Mouse (Mus musculus): ENCODE measurements around the gene Epb41l5. TPM values are rescaled to one million over a fixed set of nuclear protein-coding genes. Genes with fewer than 3 reads are reported as not detected.

Gene Epb41l5
- total RNA-seq, 2 experiments from 2014 or later: 1.5 to 2.8 TPM

DNA sequence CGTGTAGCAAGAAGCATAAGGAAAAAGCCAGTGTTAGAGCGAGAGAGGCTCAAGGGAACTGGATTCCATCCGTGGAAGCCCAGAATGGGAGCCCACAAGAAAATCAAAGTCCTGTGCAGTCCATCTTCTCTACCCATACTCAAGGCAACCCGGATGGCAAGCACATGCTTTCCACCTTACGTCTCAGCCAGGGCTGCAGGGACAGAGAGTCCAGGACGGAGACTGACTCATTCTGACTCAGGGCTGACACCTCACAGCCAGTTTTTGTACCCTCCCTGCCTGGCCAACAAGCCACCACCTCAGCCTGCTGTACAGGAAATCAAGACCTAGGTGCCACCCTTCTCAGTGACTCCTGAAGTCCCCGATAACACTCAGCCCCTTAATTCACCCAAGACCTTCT lies 139.3 kb downstream of the Epb41l5 start:
- DNase-seq: no peak
- intact Hi-C loops (cut with DNase I; ENCODE audit: low total_unique reads): no loop called here

DNA sequence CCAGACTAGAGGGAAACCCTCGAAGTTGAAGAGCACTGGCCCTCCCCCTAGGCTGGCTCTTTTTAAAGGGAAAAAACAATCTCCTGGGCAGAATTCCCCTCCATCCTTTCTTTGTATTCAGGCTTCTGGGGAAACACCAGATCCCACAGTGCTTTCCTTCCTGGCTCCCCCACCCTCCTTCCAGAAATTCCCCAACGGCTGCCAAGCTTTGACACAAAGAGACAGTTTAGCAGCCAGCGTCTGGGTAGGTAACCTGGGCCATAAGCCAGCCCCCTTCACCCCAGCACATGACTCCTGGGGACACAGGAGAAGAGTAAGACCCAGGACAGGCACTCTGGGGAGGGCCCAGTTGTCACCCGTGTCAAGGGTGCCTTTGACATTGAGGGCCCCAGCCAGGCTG lies 140.3 kb downstream of the Epb41l5 start:
- intact Hi-C loops (cut with DNase I; ENCODE audit: low total_unique reads): no loop called here
- no peak for DNase-seq

DNA sequence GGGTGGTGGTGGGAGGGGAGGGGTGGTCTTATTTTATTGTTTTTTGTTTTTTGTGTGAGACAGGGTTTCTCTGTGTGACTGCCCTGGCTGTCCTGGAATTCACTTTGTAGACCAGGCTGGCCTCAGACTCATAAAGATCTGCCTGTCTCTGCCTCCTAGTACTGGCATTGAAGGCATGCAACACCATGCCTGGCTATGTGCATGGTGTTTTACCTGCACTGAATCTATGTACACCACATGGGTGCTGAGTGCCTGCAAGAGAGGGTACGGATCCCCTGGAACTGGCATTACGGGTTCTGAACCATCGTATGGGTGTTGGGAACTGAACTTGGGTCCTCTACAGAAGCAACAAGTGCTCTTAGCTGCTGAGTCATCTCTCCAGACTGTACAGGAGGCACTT lies 142.8 kb downstream of the Epb41l5 start:
- intact Hi-C loops (cut with DNase I; ENCODE audit: low total_unique reads): no loop called here
- DNase-seq: no peak

DNA sequence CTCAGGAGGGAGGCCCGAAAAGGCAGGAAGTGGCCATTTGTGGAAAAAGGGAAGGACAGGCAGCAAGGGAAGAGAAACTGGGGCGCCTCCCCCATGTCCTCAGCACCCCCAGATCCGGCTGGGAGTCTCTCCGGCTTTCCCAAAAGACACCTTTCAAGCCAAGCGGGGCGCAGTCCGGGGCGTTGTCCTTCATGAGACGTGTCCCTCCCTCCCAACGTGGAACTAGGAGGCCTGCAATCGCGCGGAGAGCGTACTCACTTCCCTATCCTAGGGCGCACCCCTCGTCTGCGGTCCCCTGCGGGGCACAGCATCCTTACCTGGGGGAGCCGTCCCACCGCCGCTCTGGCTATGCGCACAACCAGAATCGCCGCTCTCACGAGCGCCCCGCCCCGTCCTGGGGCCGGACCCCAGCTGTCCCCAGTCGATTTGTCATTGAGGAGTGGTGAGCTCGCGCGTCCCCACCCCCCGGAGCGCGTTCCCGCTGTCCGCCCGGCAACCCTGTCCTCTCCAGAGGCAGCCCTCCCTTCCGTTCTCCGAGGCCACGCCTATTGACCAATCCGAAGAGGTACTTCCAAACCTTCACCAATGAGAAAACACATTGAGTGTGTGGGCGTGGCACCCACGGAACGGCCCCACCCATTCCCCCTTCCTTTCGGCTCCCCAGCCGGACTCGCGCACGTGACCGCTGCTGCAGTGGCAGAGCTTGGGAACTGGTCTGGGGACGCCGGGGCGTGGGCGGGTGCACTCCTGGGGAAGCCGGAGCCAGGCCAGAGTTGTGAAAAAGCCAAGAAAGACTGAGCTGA lies 144.3 kb downstream of the Epb41l5 start, which contains the start of gene Ralb:
Gene Ralb, minus strand, starts transcription at position 535 of the 803 bp plus-strand sequence.
- intact Hi-C loops (cut with DNase I; ENCODE audit: low total_unique reads): no loop called here
- peak; percentile 97 for DNase-seq

DNA sequence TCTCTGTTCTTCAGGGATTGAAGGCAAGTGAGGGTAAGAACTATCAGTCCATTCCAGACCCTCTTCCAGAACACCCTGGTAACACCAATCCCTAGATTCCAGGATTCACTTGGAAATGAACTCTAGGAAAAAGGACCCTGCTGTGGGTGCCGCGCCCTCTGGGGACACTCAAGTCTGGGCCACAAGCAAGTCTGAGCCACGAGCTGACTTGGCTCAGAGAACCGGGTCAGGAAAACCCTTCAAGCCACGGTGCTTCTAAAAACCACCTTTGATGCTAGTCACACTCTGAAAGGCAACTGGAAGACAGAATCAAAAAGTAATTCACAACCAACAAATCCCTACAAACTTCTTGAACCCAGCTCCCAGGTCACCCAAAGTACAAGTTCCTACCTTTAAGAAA lies 145.0 kb downstream of the Epb41l5 start:
- DNase-seq: no peak
- intact Hi-C loops (cut with DNase I; ENCODE audit: low total_unique reads): no loop called here

DNA sequence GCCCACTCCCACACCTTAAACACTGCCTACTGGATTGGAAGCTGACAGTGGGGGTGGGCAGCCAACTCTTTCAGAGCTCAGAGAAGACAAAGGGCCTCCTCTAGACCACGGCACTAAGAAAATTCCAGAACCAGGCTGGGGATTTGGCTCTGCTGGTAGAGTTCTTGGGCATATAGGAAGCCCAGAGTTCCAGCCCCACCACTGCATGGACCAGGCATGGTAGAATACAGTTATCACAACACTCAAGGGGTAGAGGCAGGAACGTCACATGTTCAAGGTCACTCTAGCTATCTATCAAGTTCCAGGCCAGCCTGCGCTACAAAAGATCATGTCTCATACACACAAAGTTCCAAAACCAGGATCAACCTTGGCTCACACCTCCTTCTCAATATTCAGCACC lies 145.6 kb downstream of the Epb41l5 start:
- intact Hi-C loops (cut with DNase I; ENCODE audit: low total_unique reads): no loop called here
- DNase-seq: no peak

DNA sequence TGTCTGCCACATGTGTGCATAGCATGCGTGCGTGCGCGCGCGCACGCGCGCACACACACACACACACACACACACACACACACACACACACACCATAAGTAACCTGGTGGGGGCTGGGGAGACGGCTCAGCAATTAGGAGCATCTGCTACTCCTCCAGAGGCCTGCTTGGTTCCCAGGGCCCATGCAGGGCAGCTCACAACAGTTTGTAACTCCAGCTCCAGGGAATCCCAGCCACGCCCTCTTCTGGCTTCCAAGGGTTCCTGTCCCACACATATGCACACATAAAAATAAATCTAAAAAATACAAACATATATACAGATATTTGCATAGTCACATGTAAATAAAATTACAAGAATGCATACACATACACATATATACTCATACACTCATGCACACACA lies 146.1 kb downstream of the Epb41l5 start:
- intact Hi-C loops (cut with DNase I; ENCODE audit: low total_unique reads): no loop called here
- DNase-seq: no peak

DNA sequence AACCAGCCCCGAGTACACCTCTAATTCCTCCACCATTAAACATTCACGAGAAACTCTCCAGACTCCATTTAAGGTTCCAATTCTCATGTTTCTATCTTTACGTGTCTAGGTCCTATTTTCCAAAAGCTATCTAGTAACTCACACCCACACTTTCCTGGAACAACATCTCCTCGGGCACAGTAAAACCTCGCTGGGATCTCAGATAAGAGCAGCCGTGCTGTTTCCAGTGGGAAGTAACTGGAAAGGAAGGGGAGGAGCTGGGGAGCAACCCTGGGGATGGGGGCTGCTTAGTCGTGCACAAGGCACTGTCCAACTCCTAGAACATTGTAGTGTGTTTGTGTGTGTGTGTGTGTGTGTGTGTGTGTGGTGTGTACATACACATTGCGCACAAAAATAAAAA lies 146.9 kb downstream of the Epb41l5 start:
- DNase-seq: no peak
- intact Hi-C loops (cut with DNase I; ENCODE audit: low total_unique reads): no loop called here

DNA sequence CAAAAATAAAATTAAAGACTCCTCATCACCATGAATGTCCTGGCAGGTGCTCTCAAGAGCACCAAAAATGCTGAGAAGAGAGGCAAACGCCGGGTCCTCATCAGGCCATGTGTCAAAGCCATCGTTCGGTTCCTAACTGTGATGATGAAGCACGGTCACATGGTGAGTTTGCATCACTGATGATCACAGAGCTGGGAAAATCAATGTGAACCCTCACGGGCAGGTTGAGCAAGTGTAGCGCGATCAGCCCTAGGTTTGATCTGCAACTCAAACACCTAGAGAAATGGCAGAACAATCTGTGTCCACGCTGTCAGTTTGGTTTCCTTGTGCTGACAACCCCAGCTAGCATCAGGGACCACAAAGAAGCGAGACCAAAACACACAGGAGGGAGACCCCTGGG lies 149.3 kb downstream of the Epb41l5 start:
- DNase-seq: no peak
- intact Hi-C loops (cut with DNase I; ENCODE audit: low total_unique reads): no loop called here

DNA sequence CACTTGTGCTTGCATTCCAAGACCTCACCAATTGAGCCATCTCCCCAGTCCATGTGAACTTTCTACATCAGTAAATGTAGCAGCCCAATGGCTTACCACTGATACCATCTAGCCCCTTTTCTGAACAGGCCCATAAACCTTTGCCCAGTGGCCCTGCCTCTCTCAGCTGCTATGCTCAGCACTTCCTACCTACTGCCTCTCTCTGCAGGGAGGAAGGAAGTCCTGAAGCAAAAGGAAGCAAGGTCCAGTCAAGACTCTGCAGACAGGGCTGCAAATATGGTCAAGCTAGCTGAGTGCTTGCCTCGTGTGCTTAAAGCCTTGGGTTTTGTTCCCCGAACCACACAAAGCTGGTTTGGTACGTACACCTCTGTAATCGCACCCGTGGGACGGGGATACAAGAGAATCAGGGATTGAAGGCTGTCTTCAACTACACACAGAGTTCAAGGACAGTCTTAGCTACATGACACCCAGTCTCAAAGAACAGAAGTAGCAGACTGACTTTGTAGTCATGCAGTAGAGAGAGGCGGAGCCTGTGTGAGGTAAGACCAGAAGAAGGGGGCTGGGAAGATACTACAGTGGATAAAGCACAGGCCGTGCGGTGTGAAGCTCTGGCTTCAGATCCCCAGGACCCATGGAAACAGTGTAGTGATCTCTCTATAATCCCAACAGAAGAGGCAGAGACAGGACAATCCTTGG lies 150.1 kb downstream of the Epb41l5 start:
- intact Hi-C loops (cut with DNase I; ENCODE audit: low total_unique reads): no loop called here
- DNase-seq: no peak

DNA sequence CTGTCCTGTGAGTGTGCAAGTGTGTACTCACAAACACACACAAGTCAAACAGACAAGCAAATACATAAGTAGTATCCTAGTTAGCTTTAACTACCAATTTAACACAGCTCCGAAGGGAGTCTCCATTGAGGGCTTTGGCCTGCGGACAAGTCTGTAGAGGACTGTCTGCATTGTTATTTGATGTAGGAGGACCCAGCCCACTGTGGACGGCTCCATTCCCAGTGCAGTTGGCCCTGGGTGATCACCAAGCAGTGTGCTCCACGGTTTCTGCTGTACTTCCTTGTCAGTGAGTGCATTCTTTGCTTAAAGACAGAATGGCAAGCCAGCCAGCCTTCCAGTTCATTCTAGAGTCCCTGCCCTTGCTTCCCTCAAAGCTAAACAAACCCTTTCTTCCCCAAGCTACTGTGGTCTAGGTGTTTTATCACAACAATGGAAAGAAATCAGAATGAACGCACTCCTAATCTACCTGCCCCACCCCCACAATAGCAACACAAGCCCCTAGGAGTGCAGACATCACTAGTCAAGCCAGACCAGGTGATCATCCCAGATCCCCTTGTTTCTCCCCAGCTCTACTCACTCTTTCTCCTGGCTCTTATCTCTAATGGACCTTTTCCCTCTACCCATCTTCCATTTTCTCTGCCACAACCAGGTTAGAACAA lies 151.3 kb downstream of the Epb41l5 start:
- intact Hi-C loops (cut with DNase I; ENCODE audit: low total_unique reads): no loop called here
- no peak for DNase-seq

DNA sequence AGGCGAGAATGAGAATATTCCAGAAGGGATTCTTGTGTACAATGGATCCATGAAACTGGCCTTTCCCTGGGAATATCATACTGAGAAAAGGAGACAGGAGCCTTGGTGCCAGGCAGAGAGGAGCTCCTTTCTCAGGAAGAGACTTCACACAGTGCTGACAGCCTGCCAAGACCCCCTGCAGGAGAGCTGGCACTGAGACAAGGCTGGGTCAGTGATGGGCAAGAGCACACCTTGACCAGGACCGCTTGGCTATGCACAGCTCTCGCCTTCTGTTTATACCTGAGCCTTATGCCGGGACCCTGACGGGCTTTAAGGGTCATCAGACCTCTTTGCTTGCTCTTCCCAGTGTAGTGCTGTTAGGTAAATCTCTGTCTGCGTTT lies 153.4 kb downstream of the Epb41l5 start:
- no peak for DNase-seq
- intact Hi-C loops (cut with DNase I; ENCODE audit: low total_unique reads): no loop called here

Other genes with a start within 250 kb of the Epb41l5 start
- gene Inhbb, start 226.8 kb downstream of the Epb41l5 start, total RNA-seq (2021): under 1 TPM; 0.16 to 0.53 TPM
- 10 to 100 TPM; 17.2 to 18.9 TPM for gene Ralb, start 144.2 kb downstream of the Epb41l5 start, total RNA-seq (2021)
- gene Tmem185b, start 122.8 kb downstream of the Epb41l5 start, total RNA-seq (2021): 1 to 10 TPM; 5.5 to 5.9 TPM
- 10 to 100 TPM; 19.2 to 28.4 TPM for gene Ptpn4, start 188.6 kb upstream of the Epb41l5 start, total RNA-seq (2021)

Data from gastrocnemius, postnatal 14 days (tissue).